Mouse (Mus musculus) heart, adult 9 months (tissue): Measurements from ENCODE around the gene D10Jhu81e.
"Not testable (repeated sequence)": the region's sequence is repeated elsewhere in the genome, so short reads cannot be mapped to it uniquely, and the experiment has no call there.

ENCODE experiments used
- DNase-seq, 2 experiments: peaks; one replicate each; pipeline ENCODE4 v3.0.0; 2022; ENCODE audit warnings: low spot score in 2 of 2

D10Jhu81e gene

GRCm38 (mm10) chr10:78129998-78130397 lies 39.6 kb downstream of the D10Jhu81e start:
- DNase-seq, result no peak

GRCm38 (mm10) chr10:78129423-78129822 lies 40.2 kb downstream of the D10Jhu81e start:
- peak in 1 of 2 experiments; percentile 56 for DNase-seq

GRCm38 (mm10) chr10:78128647-78129046 lies 40.9 kb downstream of the D10Jhu81e start:
- DNase-seq, result no peak

GRCm38 (mm10) chr10:78127931-78128330 lies 41.7 kb downstream of the D10Jhu81e start:
- no peak for DNase-seq

GRCm38 (mm10) chr10:78127046-78127870 lies 42.3 kb downstream of the D10Jhu81e start:
- no peak for DNase-seq

GRCm38 (mm10) chr10:78126311-78126710 lies 43.3 kb downstream of the D10Jhu81e start:
- DNase-seq, result no peak

GRCm38 (mm10) chr10:78125061-78125460 lies 44.5 kb downstream of the D10Jhu81e start:
- not testable (repeated sequence) for DNase-seq

- peak in 1 of 2 experiments; percentile 60 for DNase-seq
Observed at GRCm38 (mm10) chr10:78124137-78124536, 45.4 kb downstream of the D10Jhu81e start.

GRCm38 (mm10) chr10:78119422-78119821 lies 50.2 kb downstream of the D10Jhu81e start:
- DNase-seq, result no peak

- DNase-seq, result no peak
Observed at GRCm38 (mm10) chr10:78115153-78115552, 54.4 kb downstream of the D10Jhu81e start.

GRCm38 (mm10) chr10:78114521-78115092 lies 55.0 kb downstream of the D10Jhu81e start:
- no peak for DNase-seq
